Mouse (Mus musculus) layer of hippocampus, adult 8-10 months (tissue): Measurements from ENCODE around the gene Taar1. TPM values are rescaled to one million over a fixed set of nuclear protein-coding genes. Genes with fewer than 3 reads are reported as not detected.

ENCODE experiments used
- DNase-seq, 2 experiments: peaks; one replicate each; pipeline ENCODE4 v3.0.0; 2022; ENCODE audit warnings: low spot score in 2 of 2
- total RNA-seq, 4 experiments: library from RNA; stranded (reverse); gene quantifications; 2 replicates each; pipeline ENCODE4 v1.2.4; 2022

Taar1 gene
- not detected for total RNA-seq

DNA sequence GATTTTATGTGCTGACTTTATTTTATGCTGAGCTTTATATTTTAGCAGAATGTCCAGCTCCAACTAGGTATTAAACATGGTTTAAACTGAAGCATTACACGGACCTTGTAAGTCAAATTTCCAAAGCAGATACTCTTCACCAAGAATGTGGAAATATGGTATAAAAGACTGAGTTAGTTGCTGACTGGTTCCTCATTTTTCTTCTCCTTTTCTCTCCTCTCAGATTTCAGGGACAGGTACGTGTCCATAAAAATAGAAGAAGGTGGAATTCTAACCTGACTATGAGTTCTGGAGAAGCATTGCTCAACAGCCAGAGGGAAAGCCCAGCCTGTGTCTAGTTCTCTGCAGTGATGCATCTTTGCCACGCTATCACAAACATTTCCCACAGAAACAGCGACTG lies at the start of gene Taar1:
Gene Taar1, plus strand, starts transcription at position 301 of the 400 bp plus-strand sequence.
- DNase-seq = no peak

GRCm38 (mm10) chr10:23880695-23881094 lies 39.5 kb upstream of the Taar1 start:
- no peak for DNase-seq

DNA sequence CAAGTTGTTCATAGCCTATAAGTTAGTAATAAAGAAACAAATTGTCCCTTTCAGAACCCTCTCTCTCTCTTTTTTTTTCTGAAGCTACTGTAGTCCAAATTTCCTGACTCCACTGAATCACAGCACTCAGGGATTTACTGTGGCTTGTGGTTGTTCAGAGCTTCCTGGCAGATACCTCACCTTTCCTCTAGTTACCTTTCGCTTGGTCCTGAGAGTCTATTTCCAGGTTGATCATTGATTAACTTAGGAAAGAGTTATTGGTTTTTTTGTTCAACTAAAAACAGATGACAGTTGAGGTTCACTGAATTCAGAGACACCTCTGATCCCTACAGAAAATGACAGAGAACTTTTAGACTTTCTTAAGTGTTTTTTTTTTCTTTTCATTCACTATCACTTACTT lies 35.2 kb upstream of the Taar1 start:
- no peak for DNase-seq

- no peak for DNase-seq
Observed at GRCm38 (mm10) chr10:23886060-23886459, 34.1 kb upstream of the Taar1 start.

GRCm38 (mm10) chr10:23892987-23893386 lies 27.2 kb upstream of the Taar1 start:
- no peak for DNase-seq

- DNase-seq = no peak
Observed at GRCm38 (mm10) chr10:23894601-23895349, 25.4 kb upstream of the Taar1 start, which contains the start of gene Vnn1. TSS of gene Vnn1 (plus strand) at chr10:23894688.

DNA sequence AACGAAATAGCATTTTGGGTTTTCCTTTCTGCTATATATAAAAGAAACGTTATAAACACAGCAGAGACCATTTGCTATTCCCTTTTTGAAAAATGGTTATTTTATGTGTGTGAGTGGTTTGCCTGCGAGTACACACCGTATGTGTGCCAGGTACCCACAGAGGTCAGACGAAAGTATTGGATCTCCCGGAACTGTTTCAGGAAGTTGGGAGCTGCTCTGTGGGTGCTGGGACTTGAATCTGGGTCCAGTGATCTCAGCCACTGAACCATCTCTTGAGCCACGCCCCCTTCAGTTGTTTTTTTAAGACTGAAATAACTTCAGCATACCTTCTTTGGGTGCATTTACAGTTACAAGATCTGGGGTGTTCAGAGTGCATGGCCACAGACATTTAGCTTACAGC lies 24.8 kb upstream of the Taar1 start:
- no peak for DNase-seq

GRCm38 (mm10) chr10:23901119-23901518 lies 19.0 kb upstream of the Taar1 start:
- no peak for DNase-seq

- DNase-seq = no peak
Observed at GRCm38 (mm10) chr10:23905661-23906060, 14.5 kb upstream of the Taar1 start.

DNA sequence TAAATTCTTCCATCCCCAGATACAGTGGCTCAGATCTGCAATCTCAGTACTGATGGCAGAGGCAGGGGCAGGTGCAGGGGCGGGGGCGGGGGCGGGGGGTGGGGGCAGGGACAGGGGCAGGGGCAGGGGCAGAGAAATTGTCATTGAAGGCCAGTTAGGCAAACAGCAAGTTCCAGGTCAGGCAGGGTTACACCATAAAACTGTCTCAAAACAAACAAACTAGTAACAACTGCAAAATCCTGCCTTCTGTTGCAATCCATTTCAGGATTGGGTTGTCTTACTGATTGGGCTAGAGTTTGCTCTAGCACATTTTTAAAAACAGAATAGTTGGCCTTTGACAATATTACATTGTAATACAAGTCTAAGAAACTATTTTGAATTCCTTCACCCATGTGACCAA lies 2.3 kb downstream of the Taar1 start:
- no peak for DNase-seq

DNA sequence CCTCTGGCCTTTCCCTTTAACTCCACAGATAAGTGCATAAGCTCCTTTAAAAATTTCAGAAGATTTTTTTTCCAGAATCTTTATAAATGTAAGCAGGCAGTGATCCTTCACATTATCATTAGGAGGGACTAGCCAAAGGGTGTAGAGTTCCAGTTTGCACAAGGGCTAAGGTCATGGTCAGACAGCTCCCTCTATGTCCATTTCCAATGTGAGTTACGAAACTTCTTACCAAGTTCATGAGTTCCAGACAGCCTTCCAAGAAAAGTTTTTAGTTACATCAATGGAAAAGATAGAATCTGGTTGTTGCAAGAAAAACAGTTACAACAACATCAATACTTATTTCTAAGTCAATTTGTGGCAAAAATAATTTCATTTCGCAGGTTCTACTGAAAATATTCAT lies 3.8 kb downstream of the Taar1 start:
- no peak for DNase-seq

- no peak for DNase-seq
Observed at GRCm38 (mm10) chr10:23937613-23938012, 17.5 kb downstream of the Taar1 start.

GRCm38 (mm10) chr10:23938312-23938711 lies 18.2 kb downstream of the Taar1 start, which contains the start of gene Taar2:
TSS of gene Taar2 (plus strand) at chr10:23938572.
- no peak for DNase-seq

DNA sequence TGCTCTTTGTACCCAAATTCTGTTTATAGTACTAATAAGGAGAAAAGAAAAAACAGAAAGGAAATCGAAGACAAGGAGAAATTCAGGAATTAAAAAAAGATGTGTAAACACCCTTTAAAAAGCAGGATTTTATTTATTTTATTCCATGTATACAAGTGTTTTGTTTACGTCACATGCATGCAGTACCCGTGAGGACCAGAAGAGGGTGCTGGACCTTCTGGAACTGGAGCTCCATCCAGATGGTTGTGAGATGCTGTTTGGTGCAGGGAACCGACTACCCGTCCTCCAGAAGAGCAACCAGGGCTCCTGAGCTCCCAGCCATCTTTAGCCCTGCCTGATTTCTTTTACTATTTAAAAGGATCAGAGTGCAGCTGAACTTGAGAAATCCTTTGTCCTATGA lies 22.3 kb downstream of the Taar1 start:
- DNase-seq = no peak

DNA sequence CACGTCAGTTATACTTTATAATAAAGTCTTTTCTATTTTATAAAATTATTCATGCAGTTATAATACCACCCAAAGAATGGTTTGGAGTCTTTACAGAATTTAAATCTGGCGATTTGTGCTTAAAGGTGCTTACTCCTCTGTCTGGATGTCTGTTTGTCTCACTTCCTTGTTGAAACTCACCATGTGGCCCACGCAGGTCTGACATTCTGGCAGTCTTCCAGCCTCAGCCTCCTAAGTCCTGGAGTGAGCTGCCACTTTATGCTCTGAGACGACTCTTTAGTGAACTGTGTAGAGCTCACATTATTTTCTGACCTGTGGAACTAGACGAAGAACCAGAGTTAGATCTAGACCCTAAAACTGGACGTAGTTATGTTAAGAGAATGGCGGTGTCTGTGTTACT lies 27.9 kb downstream of the Taar1 start:
- no peak for DNase-seq

DNA sequence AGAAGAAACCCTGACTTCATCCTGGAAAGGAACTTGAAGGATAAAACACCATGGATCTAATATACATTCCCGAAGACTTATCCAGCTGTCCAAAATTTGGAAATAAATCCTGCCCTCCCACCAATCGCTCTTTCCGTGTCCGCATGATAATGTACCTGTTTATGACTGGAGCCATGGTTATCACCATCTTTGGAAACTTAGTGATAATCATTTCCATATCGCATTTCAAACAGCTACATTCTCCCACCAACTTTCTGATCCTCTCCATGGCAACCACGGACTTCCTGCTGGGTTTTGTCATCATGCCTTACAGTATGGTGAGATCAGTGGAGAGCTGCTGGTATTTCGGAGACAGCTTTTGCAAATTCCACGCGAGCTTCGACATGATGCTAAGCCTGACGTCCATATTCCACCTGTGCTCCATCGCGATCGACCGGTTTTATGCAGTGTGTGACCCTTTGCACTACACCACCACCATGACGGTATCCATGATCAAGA lies 29.4 kb downstream of the Taar1 start, which contains the start of gene Taar3:
Gene Taar3, plus strand, starts transcription at position 51 of the 498 bp plus-strand sequence.
- DNase-seq = no peak

- no peak for DNase-seq
Observed at GRCm38 (mm10) chr10:23951714-23952113, 31.6 kb downstream of the Taar1 start.

DNA sequence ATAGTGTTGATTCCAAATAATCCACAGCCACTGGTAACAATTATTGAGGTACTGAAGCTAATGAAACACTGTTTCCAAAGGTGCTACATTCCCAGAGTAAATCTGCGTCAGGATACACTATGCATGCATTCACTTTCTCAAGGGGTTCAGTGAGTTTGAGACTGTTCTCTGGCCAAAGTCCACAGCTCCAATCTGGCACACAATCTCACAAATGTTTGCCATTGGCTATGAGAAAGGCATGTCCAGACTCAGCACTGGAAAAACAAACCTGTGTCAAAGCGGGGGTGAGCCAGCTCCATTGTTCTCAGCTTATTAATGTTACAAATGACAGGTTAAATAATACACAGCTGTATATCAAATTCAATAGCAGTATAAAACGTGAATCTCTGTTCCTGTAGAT lies 38.9 kb downstream of the Taar1 start:
- DNase-seq = no peak

GRCm38 (mm10) chr10:23960444-23960915 lies 40.3 kb downstream of the Taar1 start, which contains the start of gene Taar4:
TSS of gene Taar4 (plus strand) at chr10:23960494.
- DNase-seq = no peak

- DNase-seq = no peak
Observed at GRCm38 (mm10) chr10:23963444-23963843, 43.3 kb downstream of the Taar1 start.

DNA sequence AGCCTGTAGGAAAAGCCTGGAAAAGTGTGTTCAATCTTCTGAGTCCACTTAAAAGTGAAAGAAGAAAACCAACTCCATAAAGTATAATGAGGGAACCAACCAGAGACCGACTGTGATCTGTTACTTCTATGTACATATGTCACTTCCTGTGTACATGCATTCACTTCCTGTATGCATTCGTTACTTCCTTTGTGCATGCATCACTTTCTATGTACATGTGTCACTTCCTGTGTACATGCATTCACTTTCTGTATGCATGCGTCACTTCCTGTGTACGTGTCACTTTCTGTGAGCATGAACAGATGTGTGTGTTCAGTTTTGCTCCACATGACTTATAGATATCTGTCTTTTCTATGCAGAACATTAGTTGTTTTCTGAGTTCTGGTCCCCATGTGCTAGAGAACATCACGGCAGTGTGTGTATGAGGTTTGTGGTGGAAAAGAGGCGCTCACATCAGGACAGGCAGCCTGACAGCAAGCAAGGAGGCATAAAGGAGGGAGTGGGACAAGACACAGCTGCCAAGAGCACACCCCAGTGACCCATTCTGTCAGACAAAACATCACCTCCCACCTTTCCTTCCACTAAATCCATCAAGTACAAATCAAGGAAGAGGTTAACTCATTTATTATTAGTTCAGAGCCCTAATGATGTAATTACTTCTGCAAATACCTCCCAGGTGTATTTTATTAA lies 44.9 kb downstream of the Taar1 start:
- DNase-seq = no peak

- DNase-seq = no peak
Observed at GRCm38 (mm10) chr10:23970656-23971165, 50.6 kb downstream of the Taar1 start, which contains the start of gene Taar5. TSS of gene Taar5 (plus strand) at chr10:23970706.
